Comparison of ENCODE assay signal across 19 mouse cellular contexts in genomic region chr5:135053356-135053755, GRCm38 (mm10). TPM values are rescaled to one million over a fixed set of nuclear protein-coding genes. Genes with fewer than 3 reads are reported as not detected.
"Had no signal": no experiment of that assay in that cellular context is flagged by ENCODE, and none has a peak within 500 bp of the region (broad histone marks: within the 10 kb centered on the region; RNA-seq: fewer than 3 reads in every experiment).

No protein-coding gene starts in this region.

- H3K27ac ChIP-seq: lung, embryonic 15.5 days; macrophage; midbrain, embryonic 12.5 days; neural tube, embryonic 12.5 days; stomach, embryonic 15.5 days; stomach, postnatal 0 days had no signal

- H3K27me3 ChIP-seq: lung, embryonic 15.5 days; midbrain, embryonic 12.5 days; neural tube, embryonic 12.5 days; stomach, embryonic 15.5 days had no signal

- DNase-seq: liver, postnatal 0 days; lung, adult 2 months; lung, postnatal 14 days; lung, postnatal 36 days; midbrain, embryonic 14.5 days; right cerebral cortex, postnatal 14 days; thymus, adult 2 months; thymus, postnatal 25 days; thymus, postnatal 4 days had no signal

- H3K4me1 ChIP-seq: lung, embryonic 15.5 days; megakaryocyte, embryonic 14.5 days; midbrain, embryonic 12.5 days; neural tube, embryonic 12.5 days; stomach, embryonic 15.5 days had no signal

- H3K4me3 ChIP-seq: lung, embryonic 15.5 days; megakaryocyte, embryonic 14.5 days; midbrain, embryonic 12.5 days; neural tube, embryonic 12.5 days; stomach, embryonic 15.5 days had no signal

- H3K9me3 ChIP-seq: lung, embryonic 15.5 days; megakaryocyte, embryonic 14.5 days; midbrain, embryonic 12.5 days; neural tube, embryonic 12.5 days; stomach, embryonic 15.5 days had no signal

RNA-seq across cellular contexts. Expression of gene Vps37d, which starts 24.7 kb away (rescaled TPM):
- total RNA-seq: megakaryocyte progenitor cell, adult 5-6 weeks; monocyte, adult 5-6 weeks; neutrophil, adult 5-6 weeks had no signal
- polyA plus RNA-seq: macrophage had no signal

RNA-seq across cellular contexts. Expression of gene Mlxipl, which starts 36.3 kb away (rescaled TPM):
- total RNA-seq: neutrophil, adult 5-6 weeks had no signal
- polyA plus RNA-seq: macrophage had no signal
